Mouse (Mus musculus): ENCODE data around the gene Tamm41.

- TF ChIP-seq CHD2 (IDR thresholded peaks at IDR 0.05; ENCODE audit: low read depth, low read length) = no peak
- no peak for TF ChIP-seq ZC3H11A (IDR thresholded peaks at IDR 0.05; ENCODE audit: borderline replicate concordance, low read depth, low read length)
Measured at GRCm38 (mm10) chr6:115044709-115045108, 7.0 kb upstream of the Tamm41 start.
